Mouse (Mus musculus) kidney, postnatal 36 days (tissue): ENCODE data around the gene Rccd1.

Experiments used
- DNase-seq, 2 experiments: peaks; one replicate each; pipeline ENCODE4 v3.0.0; 2021 to 2022; ENCODE audit warnings: mixed read lengths in 2 of 2

Rccd1 gene

GRCm38 (mm10) chr7:80324043-80324815 lies at the start of gene Rccd1:
TSS of gene Rccd1 (minus strand) at chr7:80324454.
- peak; percentile 97 to 98 for DNase-seq

- no peak for DNase-seq
Measured at GRCm38 (mm10) chr7:80373850-80374249, 49.6 kb upstream of the Rccd1 start.

GRCm38 (mm10) chr7:80373352-80373751 lies 49.1 kb upstream of the Rccd1 start:
- DNase-seq: no peak

- no peak for DNase-seq
Measured at GRCm38 (mm10) chr7:80372667-80373066, 48.4 kb upstream of the Rccd1 start.

- DNase-seq: no peak
Measured at GRCm38 (mm10) chr7:80372166-80372565, 47.9 kb upstream of the Rccd1 start.

GRCm38 (mm10) chr7:80371041-80371751 lies 46.9 kb upstream of the Rccd1 start, which contains the start of gene Man2a2:
TSS of gene Man2a2 (minus strand) at chr7:80371375.
- DNase-seq: peak; percentile 67 to 90

GRCm38 (mm10) chr7:80370649-80371040 lies 46.4 kb upstream of the Rccd1 start:
- DNase-seq: peak; percentile 84 to 92

- no peak for DNase-seq
Measured at GRCm38 (mm10) chr7:80369967-80370431, 45.7 kb upstream of the Rccd1 start.

GRCm38 (mm10) chr7:80369461-80369860 lies 45.2 kb upstream of the Rccd1 start:
- no peak for DNase-seq

- DNase-seq: no peak
Measured at GRCm38 (mm10) chr7:80368635-80369421, 44.6 kb upstream of the Rccd1 start.

GRCm38 (mm10) chr7:80368009-80368408 lies 43.8 kb upstream of the Rccd1 start:
- DNase-seq: no peak

GRCm38 (mm10) chr7:80367232-80367631 lies 43.0 kb upstream of the Rccd1 start:
- no peak for DNase-seq

GRCm38 (mm10) chr7:80365759-80366158 lies 41.5 kb upstream of the Rccd1 start:
- peak; percentile 50 to 63 for DNase-seq

GRCm38 (mm10) chr7:80360435-80360834 lies 36.2 kb upstream of the Rccd1 start:
- DNase-seq: no peak

- DNase-seq: no peak
Measured at GRCm38 (mm10) chr7:80358039-80358438, 33.8 kb upstream of the Rccd1 start.

GRCm38 (mm10) chr7:80357156-80357555 lies 32.9 kb upstream of the Rccd1 start:
- DNase-seq: no peak

GRCm38 (mm10) chr7:80356351-80356750 lies 32.1 kb upstream of the Rccd1 start:
- no peak for DNase-seq

GRCm38 (mm10) chr7:80352920-80353319 lies 28.7 kb upstream of the Rccd1 start:
- no peak for DNase-seq

- no peak for DNase-seq
Measured at GRCm38 (mm10) chr7:80350808-80351207, 26.6 kb upstream of the Rccd1 start.

GRCm38 (mm10) chr7:80347670-80348586 lies 23.7 kb upstream of the Rccd1 start:
- no peak for DNase-seq

GRCm38 (mm10) chr7:80346830-80347229 lies 22.6 kb upstream of the Rccd1 start:
- no peak for DNase-seq

- no peak for DNase-seq
Measured at GRCm38 (mm10) chr7:80346173-80346572, 21.9 kb upstream of the Rccd1 start.
